Mouse (Mus musculus): ENCODE results near the gene Nfkbiz.

Gene Nfkbiz

DNA sequence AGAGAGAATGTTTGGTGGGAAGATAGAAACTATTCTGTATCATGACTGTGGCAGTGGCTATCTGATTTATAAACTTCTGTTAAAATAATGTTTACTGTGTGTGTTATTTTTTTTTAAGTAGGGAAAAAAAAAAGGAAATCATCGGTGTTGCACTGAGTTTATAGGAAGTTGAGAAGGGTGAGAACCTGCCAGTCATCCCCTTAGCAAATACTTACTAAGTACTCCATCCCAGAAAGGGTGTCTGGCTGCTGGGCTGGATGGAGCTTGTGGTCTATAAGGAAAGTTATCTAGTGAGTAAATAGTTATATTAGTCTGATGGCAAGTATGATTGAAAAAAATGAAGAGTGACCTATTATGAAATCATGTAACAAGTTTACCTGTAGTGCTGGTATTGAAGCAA, 37.1 kb downstream of the Nfkbiz start:
- no peak for DNase-seq (ENCODE audit: low read depth)

- DNase-seq (ENCODE audit: low read depth): no peak
These were observed 39.9 kb downstream of the Nfkbiz start for GRCm38 (mm10) chr16:55798845-55799244.

- DNase-seq (ENCODE audit: low read depth): no peak
These were observed 48.4 kb downstream of the Nfkbiz start for GRCm38 (mm10) chr16:55790326-55790725.

DNA sequence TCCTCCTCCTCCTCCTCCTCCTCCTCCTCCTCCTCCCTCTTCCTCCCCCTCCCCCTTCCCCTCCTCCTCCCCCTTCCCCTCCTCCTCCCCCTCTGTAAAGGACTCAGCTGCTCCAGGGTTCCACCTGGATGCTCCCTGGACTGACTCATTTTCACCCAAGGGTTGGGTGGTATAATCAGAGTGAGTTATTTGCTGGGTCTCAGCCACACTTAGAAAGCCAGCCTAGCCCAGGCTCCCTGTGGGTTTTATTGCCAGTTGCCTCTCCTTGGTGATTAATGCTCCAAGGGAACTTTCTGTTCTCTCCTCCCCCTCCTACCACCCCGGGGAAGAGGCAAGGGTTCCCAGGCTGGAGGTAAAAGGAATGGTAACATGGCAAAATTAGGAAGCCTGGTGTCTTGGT, 49.4 kb downstream of the Nfkbiz start:
- no peak for DNase-seq (ENCODE audit: low read depth)

GRCm38 (mm10) chr16:55788671-55789070, 50.0 kb downstream of the Nfkbiz start:
- DNase-seq (ENCODE audit: low read depth): no peak

GRCm38 (mm10) chr16:55787385-55788072, 51.2 kb downstream of the Nfkbiz start:
- no peak for DNase-seq (ENCODE audit: low read depth)

- no peak for DNase-seq (ENCODE audit: low read depth)
These were observed 54.3 kb downstream of the Nfkbiz start for GRCm38 (mm10) chr16:55784379-55784778.

- DNase-seq (ENCODE audit: low read depth): no peak
These were observed 54.8 kb downstream of the Nfkbiz start for GRCm38 (mm10) chr16:55783923-55784322.

GRCm38 (mm10) chr16:55782911-55783310, 55.8 kb downstream of the Nfkbiz start:
- DNase-seq (ENCODE audit: low read depth): no peak

DNA sequence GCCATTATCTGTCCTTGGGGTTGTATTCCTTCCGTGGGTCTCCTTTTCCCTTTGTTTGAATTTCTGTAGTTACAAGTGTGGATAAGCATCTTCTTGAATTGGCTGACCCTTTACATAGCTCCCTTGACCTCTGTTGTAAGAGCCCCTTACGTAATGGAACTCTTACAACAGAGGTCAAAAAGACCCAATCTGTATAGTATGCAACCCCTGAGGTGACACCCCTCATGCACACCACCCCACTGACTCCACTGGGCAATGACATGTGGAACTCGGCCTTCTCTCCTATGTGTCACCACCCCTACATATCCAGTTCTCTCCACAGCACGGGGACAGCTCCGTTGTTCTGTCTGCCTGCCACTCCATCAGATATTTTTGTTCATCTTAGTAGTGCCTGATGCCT, 56.9 kb downstream of the Nfkbiz start:
- no peak for DNase-seq (ENCODE audit: low read depth)

DNA sequence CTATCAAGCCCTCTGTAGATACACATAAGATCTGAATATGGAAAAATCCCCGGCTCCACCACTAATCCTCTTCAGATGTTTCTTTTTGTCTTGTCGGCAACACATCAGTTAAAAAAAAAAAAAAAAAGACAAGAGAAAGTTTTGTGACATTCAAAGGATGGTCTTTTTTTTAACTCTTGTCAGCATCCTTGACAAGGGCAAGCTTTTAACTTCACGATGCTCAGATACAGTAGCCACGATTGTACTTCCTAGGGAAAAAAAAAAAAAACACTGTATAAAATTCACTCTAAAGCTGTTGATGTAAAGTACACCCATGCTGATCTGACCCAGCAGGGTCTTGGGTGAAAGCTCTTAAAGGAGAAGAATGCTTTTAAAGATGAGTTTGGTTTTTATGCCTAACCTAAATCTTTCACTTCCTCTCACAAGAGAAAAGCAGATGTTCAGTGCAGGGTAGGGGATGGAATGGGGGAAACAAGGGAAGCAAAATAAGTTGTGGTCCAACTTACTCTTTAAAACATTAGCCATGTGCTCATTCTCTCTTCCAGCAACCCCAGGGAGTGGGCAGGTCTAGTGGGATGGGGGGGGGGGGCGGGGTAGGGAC, 57.6 kb downstream of the Nfkbiz start:
- DNase-seq (ENCODE audit: low read depth): no peak

GRCm38 (mm10) chr16:55776329-55776728, 62.4 kb downstream of the Nfkbiz start:
- no peak for DNase-seq (ENCODE audit: low read depth)

DNA sequence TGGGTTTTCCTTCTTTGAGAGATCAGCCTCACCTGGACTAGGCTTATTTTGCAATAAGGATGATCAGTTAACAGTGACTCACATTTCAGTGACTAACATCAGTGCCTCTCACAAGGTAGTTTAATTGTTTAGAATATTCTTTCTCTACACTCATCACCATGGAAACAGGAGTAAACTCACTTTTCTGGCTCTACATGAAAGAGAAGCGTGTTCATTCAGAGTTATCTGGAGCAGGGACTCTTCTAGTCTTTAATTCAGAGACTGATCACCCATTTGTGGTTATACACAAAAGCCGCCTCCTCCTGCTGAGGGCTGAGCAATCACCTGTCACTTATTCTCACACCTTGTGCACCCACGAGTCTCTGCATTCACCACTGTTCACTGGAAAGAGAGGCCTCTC, 68.5 kb downstream of the Nfkbiz start:
- DNase-seq (ENCODE audit: low read depth): no peak

Data from c-Kit-positive CD71-negative TER-119-negative erythroid progenitor cells, embryonic 14.5 days (primary cell).